Mouse (Mus musculus) G1E (cell line): ENCODE data around the gene Thsd4.

Experiments
- CTCF ChIP-seq: IDR thresholded peaks from 2 replicates; pipeline ENCODE4 v1.5.1; 2012; ENCODE audit warnings: low read depth, low read length, inconsistent platforms, mixed read lengths
- GATA1 ChIP-seq: IDR thresholded peaks from 2 replicates; pipeline ENCODE4 v1.6.1; 2012; ENCODE audit warnings: borderline replicate concordance, low read length, inconsistent platforms, mixed read lengths
- POLR2AphosphoS5 ChIP-seq: IDR thresholded peaks from 2 replicates; pipeline ENCODE4 v1.6.1; 2012; ENCODE audit warnings: low read depth, low read length, inconsistent platforms; ENCODE audit not compliant: insufficient replicate concordance
- TAL1 ChIP-seq: conservative IDR thresholded peaks from 2 replicates; pipeline ENCODE4 v1.6.1; 2012; ENCODE audit warnings: low read depth, low read length, inconsistent platforms, mixed read lengths

DNA sequence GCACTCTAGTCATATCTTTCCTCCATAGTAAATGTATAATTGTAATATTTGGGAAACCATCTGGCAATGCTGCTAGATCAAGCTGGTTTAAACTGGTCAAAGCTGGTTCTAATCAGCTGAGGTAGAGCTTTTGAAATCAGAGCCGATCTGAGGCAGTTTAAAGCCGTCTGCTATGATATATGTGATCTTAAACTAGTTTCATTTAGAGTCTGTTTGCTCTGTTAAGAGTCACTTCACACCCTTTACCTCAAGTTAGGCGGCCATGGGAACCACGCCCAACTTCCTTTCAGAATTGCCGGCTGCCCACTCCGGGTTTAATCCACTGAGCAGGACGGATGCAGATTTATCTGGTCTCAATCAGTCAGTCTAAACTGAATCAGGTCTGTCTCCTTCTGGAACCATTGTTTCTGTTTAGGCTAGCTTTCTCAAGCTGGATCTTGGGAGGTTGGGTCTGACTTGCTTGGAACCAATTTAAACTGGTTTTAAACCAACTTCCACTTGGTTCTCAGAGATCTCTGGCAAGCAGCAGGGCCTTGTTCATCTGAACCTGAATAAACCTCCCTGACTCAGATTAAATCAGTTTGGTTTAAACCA lies 21.7 kb upstream of the Thsd4 start:
- TF ChIP-seq TAL1 = no peak
- no peak for TF ChIP-seq CTCF
- TF ChIP-seq GATA1 = no peak
- TF ChIP-seq POLR2AphosphoS5 = no peak
